Mouse (Mus musculus) embryo, embryonic 11.5 days (tissue): ENCODE measurements around the gene Zfand5.

Source experiments
- DNase-seq: peaks from one replicate; pipeline ENCODE4 v3.0.0-alpha.2; 2012; ENCODE audit warnings: low read depth, low spot score

Zfand5 gene

DNA sequence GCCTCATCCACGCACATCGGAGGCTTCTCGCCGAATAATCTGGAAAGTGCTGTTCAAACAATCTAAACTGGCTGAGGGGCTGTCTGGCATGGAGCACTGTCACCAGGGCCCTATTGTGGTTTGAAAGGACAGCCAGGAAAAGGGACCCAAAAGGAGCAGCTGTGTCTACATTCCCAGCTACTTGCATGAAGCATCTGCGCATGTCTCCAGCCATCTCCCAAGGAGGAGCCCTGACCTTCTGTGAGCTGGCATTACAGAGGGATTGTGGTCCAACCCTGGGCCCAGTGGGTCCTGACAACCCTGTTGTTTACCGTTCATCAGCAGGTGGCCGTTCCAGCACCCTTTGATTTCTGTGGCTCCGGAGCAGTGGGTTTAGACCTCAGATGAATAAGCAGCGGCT, 56.9 kb downstream of the Zfand5 start:
- DNase-seq = no peak

DNA sequence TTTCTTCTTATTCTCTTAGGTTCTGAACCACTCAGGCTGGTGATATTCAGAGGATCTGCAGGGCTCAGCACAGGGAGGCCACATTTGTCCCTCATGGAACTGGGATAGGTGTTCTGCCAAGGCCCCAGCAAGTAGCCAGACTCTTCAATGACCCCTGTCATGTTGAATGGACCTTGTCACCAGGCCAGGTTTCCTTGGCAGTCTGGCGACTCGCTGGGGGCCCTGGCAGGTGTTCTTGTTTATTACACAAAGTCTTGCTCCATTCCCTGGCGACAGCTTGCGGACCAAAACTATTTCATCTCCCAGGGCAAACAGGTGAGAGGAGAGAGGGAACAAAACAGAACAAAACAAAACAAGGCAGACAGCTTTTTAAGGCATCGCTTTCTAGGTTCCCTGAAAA, 57.7 kb downstream of the Zfand5 start:
- no peak for DNase-seq

DNA sequence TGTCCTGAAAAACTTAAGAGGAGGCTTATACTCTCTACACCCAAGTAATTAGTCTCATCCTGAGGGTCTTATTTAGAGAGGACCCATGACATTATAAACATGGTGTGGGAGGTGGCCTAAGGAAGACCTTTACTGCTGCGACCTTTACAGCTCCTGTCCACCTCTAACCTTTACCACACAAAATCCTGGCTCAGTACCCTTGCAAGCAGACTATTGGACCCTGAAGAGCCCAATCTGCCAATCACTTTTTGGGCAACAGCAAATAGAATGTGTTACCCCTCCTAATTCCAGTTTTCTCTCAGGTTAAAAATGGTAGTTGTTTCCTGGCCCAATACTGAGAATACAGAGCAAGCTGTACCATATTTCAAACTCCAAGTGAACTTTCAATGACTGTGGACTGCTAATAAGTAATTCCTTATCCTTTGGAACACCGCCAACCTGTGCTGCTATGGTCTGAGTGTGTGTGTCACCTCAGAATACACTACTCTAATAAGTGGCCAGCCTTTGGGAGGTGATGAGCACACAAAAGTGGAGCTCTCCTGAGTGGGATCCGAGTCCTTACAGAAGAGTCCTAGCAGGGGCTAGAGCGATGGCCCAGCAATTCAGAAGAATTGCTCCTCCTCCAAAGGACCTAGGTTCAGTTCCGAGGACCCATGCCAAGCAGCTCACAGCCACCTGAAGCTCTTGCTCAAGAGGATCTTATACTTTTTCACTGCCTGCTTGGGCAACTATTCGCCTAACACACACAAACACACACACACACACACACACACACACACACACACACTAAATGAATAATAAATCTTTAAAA, 58.4 kb downstream of the Zfand5 start:
- DNase-seq = no peak

DNA sequence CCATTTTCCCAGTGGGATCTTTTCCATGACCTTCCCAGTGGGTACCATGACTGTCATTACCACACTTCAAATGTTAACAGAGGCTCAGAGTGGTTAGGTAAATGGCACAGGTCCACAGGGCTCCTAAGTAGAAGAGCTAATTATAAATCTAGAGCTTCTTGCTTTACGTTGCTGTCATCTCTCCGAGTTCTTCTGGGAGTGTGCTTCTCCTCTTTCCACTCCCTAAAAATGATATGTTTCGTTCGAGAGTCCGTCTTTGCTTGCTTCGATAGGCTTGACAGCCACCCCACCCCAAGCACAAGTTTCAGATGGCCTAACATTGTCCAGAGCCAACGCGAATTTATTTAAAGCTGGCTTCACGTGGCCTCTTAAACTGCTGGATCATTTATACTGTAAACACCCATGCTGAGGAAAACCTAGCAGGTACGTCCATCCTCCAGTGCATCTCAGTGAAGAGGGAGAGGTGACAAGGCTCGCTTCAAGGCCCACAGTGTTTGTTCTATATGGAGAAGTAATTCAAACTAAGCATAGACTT, 59.6 kb downstream of the Zfand5 start:
- no peak for DNase-seq
